Mouse (Mus musculus) thymus, adult 2 months (tissue): ENCODE measurements at regions not wholly inside any gene's neighbourhood (a gene's known extent, or its start where the extent isn't known, plus 50 kb on each side); places are given as distances from the start of the nearest gene placed in this dataset.

Experiments
- CTCF ChIP-seq: fragments of 200-500 bp; IDR thresholded peaks from 2 replicates; pipeline ENCODE4 v1.5.1; 2012; ENCODE audit warnings: mild to moderate bottlenecking, control low read depth, low read length, moderate library complexity, borderline replicate concordance; ENCODE audit not compliant: control insufficient read depth, poor library complexity, insufficient read depth; ENCODE audit errors: extremely low read depth
- POLR2A ChIP-seq: fragments of 200-500 bp; IDR thresholded peaks from 2 replicates; pipeline ENCODE4 v1.6.1; 2012; ENCODE audit warnings: mild to moderate bottlenecking, low read length, control low read depth, moderate library complexity; ENCODE audit not compliant: control insufficient read depth, poor library complexity, insufficient read depth; ENCODE audit errors: extremely low read depth

- TF ChIP-seq CTCF (no peak), POLR2A (no peak)
These were observed 59.8 kb upstream of the Med4 start for GRCm38 (mm10) chr14:73449901-73450495.
